Mouse (Mus musculus): Measurements from ENCODE around the gene Ece2. TPM values are rescaled to one million over a fixed set of nuclear protein-coding genes. Genes with fewer than 3 reads are reported as not detected.

Ece2 gene
- polyA plus RNA-seq, 1 experiment from 2014 or later = 5.9 TPM

DNA sequence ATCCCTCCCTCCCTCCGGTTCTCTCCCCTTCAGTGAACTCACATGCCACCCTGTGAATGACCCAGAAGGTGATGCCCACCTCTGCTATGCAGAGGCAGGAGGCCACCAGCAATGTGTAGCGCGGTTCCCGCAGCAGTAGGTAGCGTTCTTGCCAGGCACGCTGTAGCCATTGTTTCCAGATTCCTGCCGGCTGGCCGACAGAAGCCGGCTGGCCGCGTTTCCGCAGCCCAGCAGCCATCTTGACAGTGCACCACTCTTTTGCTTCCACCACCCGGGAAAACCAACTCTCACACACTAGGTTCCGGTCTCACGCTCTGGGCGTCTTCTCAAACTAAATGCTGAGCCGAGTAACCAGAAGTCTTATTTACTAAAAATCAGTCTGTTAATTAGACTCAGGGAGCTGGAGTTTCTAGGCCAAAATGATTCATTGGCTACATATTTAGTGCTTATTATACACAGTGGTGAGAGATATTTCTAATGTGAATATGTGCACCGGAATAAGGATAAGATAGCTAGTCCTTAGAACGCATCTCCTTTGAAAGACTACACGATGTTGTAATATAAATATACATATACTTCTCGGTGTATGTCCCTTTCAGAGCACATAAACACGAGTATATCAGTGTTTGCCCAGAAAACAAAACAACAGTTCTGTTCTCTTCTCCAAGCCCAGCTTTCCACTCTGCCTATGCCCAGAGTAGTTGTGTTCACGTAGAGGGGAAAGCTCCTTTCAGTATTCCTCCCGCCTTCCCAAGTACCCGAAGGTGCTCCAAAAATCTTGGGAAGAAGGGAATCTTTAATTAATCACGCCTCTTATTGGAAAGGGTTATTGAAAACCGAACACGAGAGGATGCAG lies 18.9 kb upstream of the Ece2 start:
- peak overlapping the region; percentile 78 for H3K27ac ChIP-seq
- H3K27me3 ChIP-seq = no peaks in the 10 kb centered on the region
- H3K4me1 ChIP-seq (replicated peaks) = peaks cover 18% of the 10 kb centered on the region
- H3K4me2 ChIP-seq = peak overlapping the region; percentile 80
- ATAC-seq (ENCODE audit: insufficient number of reproducible peaks, insufficient read depth, low FRiP score, low TSS enrichment, low read depth) = peak; percentile 41
- H3K4me3 ChIP-seq (replicated peaks) = peak overlapping the region; percentile 88
- peak overlapping the region; percentile 79 for H3K9ac ChIP-seq (replicated peaks)
- no peaks in the 10 kb centered on the region for H3K9me3 ChIP-seq
- H3K36me3 ChIP-seq = peaks cover 25% of the 10 kb centered on the region
- under 1% methylated on average over 28 of the region's 28 CpGs for WGBS

DNA sequence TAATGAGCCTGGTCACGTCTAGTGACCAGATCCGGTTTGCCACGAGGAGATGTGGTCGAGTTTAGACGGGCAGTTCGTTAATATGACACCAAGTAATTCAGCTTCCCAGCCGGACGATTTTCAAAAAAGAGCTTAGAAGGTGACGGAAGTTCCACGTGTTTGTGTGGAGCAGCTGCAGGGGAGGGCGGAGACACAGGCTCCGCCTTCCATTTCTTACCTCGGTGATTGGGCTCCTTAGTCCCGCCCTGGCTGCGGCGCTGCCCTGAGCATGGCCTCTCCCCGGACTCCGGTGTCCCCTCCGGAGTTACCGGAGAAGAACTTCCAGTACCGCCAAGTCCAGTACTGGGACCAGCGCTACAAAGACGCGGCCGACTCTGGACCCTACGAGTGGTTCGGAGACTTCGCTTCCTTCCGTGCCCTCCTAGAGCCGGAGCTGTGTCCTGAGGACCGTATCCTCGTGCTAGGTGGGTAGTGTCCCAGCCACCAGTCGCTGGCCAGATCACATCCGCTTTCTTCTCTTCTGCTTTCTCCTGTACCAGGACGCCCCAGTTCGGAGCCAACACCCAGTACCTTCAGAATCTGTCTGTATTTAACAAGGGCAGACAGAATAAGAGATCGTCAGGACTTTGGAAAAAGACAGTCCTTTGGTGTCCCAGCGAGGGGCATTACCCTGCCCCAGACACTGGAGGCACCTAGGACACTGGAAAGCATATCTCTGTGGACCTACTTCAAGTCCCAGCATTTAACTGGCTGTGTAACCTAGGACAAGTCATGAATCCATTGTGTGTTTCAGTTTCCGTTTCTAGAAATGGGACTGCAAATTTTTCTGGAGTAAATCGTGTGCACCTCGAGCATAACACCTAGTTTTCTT lies 18.0 kb upstream of the Ece2 start, which contains the start of the genes Eef1akmt4, Gm49333 and Alg3:
Eef1akmt4 (plus strand) TSS at position 237 of the 871 bp plus-strand sequence.
Gm49333 (plus strand) TSS at position 254 of the 871 bp plus-strand sequence.
Alg3 (minus strand) TSS at position 379 of the 871 bp plus-strand sequence.
- ATAC-seq (ENCODE audit: insufficient number of reproducible peaks, insufficient read depth, low FRiP score, low TSS enrichment, low read depth) = peak; percentile 94
- Histone ChIP-seq H3K4me2 (peak within 1 kb of the TSS; percentile 80), H3K36me3 (peaks cover 16% of the 10 kb centered on the region), H3K4me3 (replicated peaks) (peak within 1 kb of the TSS; percentile 88), H3K9ac (replicated peaks) (peak within 1 kb of the TSS; percentile 79), H3K4me1 (replicated peaks) (peaks cover 18% of the 10 kb centered on the region), H3K9me3 (no peaks in the 10 kb centered on the region), H3K27me3 (no peaks in the 10 kb centered on the region), H3K27ac (peak within 1 kb of the TSS; percentile 78)
- WGBS = 3% methylated on average over 41 of the region's 41 CpGs

DNA sequence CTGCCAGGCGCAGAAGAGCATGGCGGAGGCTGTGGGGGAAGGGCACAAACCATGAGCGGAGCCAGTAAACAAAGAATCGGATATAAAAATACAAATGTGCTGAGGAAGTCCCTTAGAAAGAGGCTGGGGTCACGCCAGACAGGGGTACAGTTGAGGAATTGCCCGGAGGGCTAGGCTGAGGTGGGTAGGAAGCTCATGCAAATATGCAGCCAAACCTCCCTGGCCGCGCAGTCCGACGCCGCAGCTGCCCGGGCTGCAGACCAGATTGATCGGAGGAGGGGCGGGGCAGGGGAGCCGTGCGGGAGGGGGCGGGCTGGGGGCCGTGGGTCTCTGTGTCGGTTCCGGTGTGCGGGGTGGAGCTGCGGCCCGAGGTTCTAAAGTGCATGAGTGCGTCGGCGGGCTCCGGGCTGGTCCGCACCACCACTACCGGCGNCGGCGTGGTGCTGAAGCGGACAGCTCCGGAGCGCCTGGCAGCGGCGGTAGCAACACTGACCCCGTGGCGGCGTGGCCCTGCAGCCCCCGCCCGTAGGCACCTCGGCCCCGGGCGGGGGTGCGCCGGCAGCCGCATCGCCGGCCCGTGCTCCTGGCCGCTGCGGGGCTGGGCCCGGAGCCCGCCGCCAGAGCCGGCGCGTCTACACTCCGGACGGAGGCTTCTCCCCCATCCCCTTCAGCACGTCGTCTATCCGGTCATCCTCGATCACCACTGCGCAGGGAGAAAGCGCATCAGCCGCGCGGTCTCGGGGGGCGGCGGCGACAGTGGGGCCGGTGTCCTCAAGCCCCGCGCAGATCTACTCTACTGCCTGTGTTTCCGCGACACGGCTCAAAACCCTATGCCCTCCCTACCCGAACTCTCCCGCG lies 9.9 kb upstream of the Ece2 start:
- ATAC-seq (ENCODE audit: insufficient number of reproducible peaks, insufficient read depth, low FRiP score, low TSS enrichment, low read depth) = peak; percentile 39; the same call in 1 of the 2 replicates
- Histone ChIP-seq H3K9ac (replicated peaks) (no peak overlapping the region; the same call in 1 of the 2 replicates), H3K4me3 (replicated peaks) (peak overlapping the region; percentile 76), H3K36me3 (peaks cover 7% of the 10 kb centered on the region; the same call in 1 of the 2 replicates), H3K9me3 (no peaks in the 10 kb centered on the region), H3K27ac (no peak overlapping the region), H3K4me1 (replicated peaks) (peaks cover 29% of the 10 kb centered on the region), H3K27me3 (peaks cover 42% of the 10 kb centered on the region), H3K4me2 (peak overlapping the region; percentile 98)
- 2% methylated on average over 69 of the region's 83 CpGs for WGBS

DNA sequence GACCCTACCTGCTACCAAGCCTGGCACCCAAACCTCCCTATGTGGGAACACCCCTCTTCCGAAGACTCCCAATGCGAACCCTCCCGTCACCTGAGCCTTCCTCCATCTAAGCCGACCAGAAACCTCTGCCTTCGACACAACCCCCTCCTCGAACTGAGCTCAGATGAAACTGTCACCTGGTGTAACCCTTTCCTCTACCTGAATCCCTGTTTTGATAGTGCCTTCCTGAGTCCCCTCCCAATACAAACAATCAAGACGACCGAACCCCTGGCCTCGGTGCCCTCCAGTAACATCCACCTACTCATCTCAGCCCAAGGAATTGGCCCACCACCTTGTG lies 9.3 kb upstream of the Ece2 start:
- under 1% methylated on average over 9 of the region's 9 CpGs for WGBS
- H3K9ac ChIP-seq (replicated peaks) = no peak overlapping the region
- no peak for ATAC-seq (ENCODE audit: insufficient number of reproducible peaks, insufficient read depth, low FRiP score, low TSS enrichment, low read depth)
- H3K27ac ChIP-seq = no peak overlapping the region
- H3K36me3 ChIP-seq = peaks cover 7% of the 10 kb centered on the region; the same call in 1 of the 2 replicates
- peak overlapping the region; percentile 98 for H3K4me2 ChIP-seq
- H3K4me3 ChIP-seq (replicated peaks) = peak overlapping the region; percentile 76
- H3K9me3 ChIP-seq = no peaks in the 10 kb centered on the region
- H3K4me1 ChIP-seq (replicated peaks) = peaks cover 29% of the 10 kb centered on the region
- peaks cover 42% of the 10 kb centered on the region for H3K27me3 ChIP-seq

DNA sequence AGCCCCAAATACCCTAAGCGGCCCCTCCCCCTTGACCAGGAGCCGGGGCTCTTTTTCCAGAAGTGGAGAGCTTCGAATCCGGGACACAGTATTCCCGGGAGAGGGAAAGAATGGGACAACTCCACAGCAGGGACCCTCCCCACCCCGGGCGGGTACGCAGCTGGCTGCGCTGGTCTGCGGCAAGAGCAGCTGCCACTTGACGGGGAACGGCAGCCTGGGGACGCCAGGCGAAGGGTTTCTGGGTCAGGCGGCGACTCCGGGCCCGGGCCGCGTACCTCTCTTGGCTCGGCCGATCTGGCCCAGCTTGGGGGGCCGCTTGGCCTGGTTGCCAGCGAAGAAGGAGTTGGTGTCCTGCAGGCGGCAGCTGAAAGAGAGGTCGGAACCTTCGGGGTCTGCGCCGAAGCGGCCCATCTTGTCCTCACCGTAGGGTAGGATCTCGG lies 8.9 kb upstream of the Ece2 start:
- Histone ChIP-seq H3K9me3 (no peaks in the 10 kb centered on the region), H3K4me1 (replicated peaks) (peaks cover 29% of the 10 kb centered on the region), H3K4me2 (peak overlapping the region; percentile 98), H3K27me3 (peaks cover 42% of the 10 kb centered on the region), H3K36me3 (peaks cover 7% of the 10 kb centered on the region; the same call in 1 of the 2 replicates), H3K4me3 (replicated peaks) (peak overlapping the region; percentile 76), H3K9ac (replicated peaks) (peak overlapping the region; percentile 63), H3K27ac (no peak overlapping the region)
- ATAC-seq (ENCODE audit: insufficient number of reproducible peaks, insufficient read depth, low FRiP score, low TSS enrichment, low read depth) = no peak; the same call in 1 of the 2 replicates
- under 1% methylated on average over 32 of the region's 32 CpGs for WGBS

DNA sequence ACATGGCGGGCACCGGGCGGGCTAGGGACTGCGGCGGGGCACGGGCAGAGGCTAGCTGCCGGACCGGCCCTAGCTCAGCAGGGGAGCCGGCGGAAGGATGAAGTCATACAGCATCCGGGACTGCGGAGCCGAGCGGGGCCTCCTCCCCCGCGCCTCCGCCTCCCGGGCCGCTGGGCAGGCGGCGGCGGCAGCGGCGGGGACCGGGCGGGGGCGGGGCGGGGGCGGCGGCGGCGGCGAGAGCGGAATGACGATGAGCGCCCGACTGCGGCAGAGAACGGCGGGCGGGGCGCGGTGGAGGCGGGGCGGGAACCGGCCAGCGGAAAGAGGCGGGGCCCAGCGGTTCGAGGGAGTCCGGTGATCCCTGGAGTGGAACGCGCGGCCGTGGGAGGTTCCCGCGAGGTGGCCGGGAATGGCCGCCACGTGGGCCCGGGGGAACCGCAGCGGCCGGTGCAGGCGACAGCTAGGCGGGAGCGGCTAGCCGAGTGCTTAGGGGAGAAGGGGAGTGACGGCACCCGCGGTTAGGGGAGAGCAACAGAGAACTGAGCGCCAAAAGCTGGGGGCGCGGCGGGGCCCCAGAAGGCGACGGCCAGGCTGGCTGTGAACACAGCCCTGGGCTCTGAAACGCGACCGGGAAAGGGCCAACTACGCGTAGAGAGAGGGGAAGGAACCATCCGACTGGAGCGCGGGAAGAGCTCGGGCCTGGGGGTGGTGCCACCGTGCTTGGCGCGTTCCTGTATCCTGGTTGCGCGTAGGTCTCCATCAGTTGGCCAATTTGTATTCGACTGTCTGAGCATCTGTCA lies 8.2 kb upstream of the Ece2 start, which contains the start of gene Camk2n2:
Camk2n2 (minus strand) TSS at position 97 of the 800 bp plus-strand sequence.
- Histone ChIP-seq H3K4me3 (replicated peaks) (peak within 1 kb of the TSS; percentile 76), H3K9ac (replicated peaks) (peak within 1 kb of the TSS; percentile 63), H3K4me2 (peak within 1 kb of the TSS; percentile 98), H3K4me1 (replicated peaks) (peaks cover 29% of the 10 kb centered on the region), H3K9me3 (no peaks in the 10 kb centered on the region), H3K36me3 (peaks cover 7% of the 10 kb centered on the region; the same call in 1 of the 2 replicates), H3K27ac (peak within 1 kb of the TSS; percentile 45), H3K27me3 (peaks cover 43% of the 10 kb centered on the region)
- ATAC-seq (ENCODE audit: insufficient number of reproducible peaks, insufficient read depth, low FRiP score, low TSS enrichment, low read depth) = peak; percentile 22; the same call in 1 of the 2 replicates
- 1% methylated on average over 65 of the region's 92 CpGs for WGBS

DNA sequence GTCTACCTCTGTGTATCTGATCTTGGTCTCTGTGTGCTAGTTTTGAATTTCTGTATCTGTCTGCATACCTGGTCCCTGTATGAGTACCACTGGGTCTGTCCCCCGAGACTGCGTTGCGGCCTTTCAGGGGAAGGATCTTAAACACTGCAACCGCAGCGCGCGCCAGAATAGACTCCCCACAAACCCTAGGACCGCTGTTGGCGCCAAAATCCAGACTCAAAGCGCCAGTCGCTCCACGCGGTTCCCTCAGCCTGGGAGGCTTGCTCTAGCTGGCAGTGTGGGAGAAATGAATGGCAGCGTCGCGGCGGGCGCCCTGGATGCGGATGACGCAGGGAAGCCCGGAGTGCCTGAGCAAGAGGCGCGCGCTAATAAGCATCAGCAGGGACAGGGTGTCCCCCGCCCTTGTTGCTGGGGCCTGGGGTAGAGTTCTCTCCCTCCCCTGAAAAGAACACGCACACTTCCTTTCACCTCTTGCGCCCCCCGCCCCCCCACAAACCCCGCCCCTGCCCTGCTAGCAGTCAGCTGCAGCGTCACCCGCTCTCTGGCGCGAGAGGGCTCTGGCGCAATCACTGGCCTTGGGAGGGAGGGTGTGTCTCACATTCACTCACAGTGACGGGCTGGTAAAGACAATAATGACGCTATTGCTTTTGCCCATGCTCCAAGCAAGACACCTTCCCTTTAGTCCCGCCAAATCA lies 7.5 kb upstream of the Ece2 start:
- peak overlapping the region; percentile 45; the same call in 1 of the 2 replicates for H3K27ac ChIP-seq
- peak overlapping the region; percentile 63 for H3K9ac ChIP-seq (replicated peaks)
- under 1% methylated on average over 36 of the region's 37 CpGs for WGBS
- H3K9me3 ChIP-seq = no peaks in the 10 kb centered on the region
- H3K27me3 ChIP-seq = peaks cover 49% of the 10 kb centered on the region
- peak overlapping the region; percentile 98 for H3K4me2 ChIP-seq
- H3K36me3 ChIP-seq = peaks cover 7% of the 10 kb centered on the region; the same call in 1 of the 2 replicates
- H3K4me3 ChIP-seq (replicated peaks) = peak overlapping the region; percentile 76
- ATAC-seq (ENCODE audit: insufficient number of reproducible peaks, insufficient read depth, low FRiP score, low TSS enrichment, low read depth) = peak; percentile 44
- peaks cover 29% of the 10 kb centered on the region for H3K4me1 ChIP-seq (replicated peaks)

DNA sequence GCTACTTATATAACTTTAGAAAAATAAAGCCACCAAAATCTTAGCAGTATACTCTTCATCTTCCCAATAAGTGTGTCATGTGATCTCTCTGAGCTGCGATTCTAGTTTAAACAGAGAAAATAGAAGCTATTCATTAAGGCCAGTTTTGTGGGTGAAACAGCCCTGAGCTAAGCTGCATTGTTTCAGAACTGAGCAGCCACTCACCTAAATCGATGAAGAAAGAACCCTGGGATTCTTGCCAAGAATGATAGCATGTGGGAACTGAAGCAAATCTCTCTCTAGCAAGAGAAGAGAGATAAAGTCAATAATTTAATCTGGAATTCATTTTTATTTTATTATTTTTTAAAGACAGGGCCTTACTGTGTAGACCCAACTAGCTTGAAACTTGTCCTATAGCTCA lies 6.4 kb upstream of the Ece2 start:
- Histone ChIP-seq H3K4me1 (replicated peaks) (peaks cover 29% of the 10 kb centered on the region), H3K4me2 (no peak overlapping the region), H3K27me3 (peaks cover 50% of the 10 kb centered on the region), H3K9ac (replicated peaks) (no peak overlapping the region), H3K36me3 (peaks cover 5% of the 10 kb centered on the region; the same call in 1 of the 2 replicates), H3K9me3 (no peaks in the 10 kb centered on the region), H3K4me3 (replicated peaks) (no peak overlapping the region), H3K27ac (no peak overlapping the region)
- 67% methylated on average over 2 of the region's 2 CpGs for WGBS
- no peak for ATAC-seq (ENCODE audit: insufficient number of reproducible peaks, insufficient read depth, low FRiP score, low TSS enrichment, low read depth)

DNA sequence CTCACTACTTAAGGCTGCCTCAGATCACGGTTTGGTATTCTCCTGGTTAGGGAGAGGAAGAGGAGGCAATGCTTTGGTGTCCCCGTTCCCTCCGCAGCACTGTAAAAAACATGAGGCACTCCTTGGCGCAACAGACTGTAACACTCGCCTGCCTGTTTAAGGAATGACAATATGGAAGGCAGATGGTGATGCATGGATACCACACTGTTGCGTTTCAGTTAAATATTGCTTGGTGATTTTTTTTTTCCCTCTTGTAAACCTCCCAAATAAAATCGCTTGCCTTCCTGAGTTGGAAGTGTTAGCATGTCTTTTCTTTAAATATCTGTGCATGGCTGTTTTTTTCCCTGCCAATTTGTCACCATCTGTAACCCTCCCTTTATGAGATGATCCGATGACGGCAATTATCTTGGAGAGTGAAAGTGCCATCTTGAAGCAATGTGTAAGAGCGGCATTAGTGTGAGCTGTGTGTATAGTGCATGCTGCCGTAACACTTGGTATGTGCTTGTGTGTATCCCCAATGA lies 697 bp upstream of the Ece2 start:
- Histone ChIP-seq H3K9ac (replicated peaks) (no peak overlapping the region), H3K36me3 (no peaks in the 10 kb centered on the region), H3K27ac (no peak overlapping the region), H3K27me3 (peaks cover 33% of the 10 kb centered on the region), H3K4me1 (replicated peaks) (peaks cover 16% of the 10 kb centered on the region; the same call in 1 of the 2 replicates), H3K4me2 (peak overlapping the region; percentile 93), H3K9me3 (no peaks in the 10 kb centered on the region), H3K4me3 (replicated peaks) (0 out of 2 replicates have a peak overlapping the region, but pooled peaks have one; percentile 65)
- WGBS = 44% methylated on average over 11 of the region's 11 CpGs
- no peak for ATAC-seq (ENCODE audit: insufficient number of reproducible peaks, insufficient read depth, low FRiP score, low TSS enrichment, low read depth)

Data from limb, embryonic 12.5 days (tissue).